Mouse (Mus musculus) erythroblast, embryonic 14.5 days (primary cell): ENCODE measurements around the gene Eno2. TPM values are rescaled to one million over a fixed set of nuclear protein-coding genes. Genes with fewer than 3 reads are reported as not detected.

Experiments
- H3K27me3 ChIP-seq: 2 replicates; pipeline ENCODE4 v1.6.1; 2012; ENCODE audit warnings: inconsistent platforms; ENCODE audit not compliant: control insufficient read depth
- H3K36me3 ChIP-seq: 2 replicates; pipeline ENCODE4 v1.6.1; 2012; ENCODE audit warnings: mild to moderate bottlenecking, inconsistent platforms; ENCODE audit not compliant: control insufficient read depth
- H3K4me1 ChIP-seq: 2 replicates; pipeline ENCODE4 v1.6.1; 2012; ENCODE audit warnings: inconsistent platforms; ENCODE audit not compliant: control insufficient read depth
- H3K4me3 ChIP-seq: replicated peaks from 2 replicates; pipeline ENCODE3; 2012; ENCODE audit warnings: moderate library complexity, mild to moderate bottlenecking, inconsistent platforms
- H3K9me3 ChIP-seq: 2 replicates; pipeline ENCODE4 v1.6.1; 2012; ENCODE audit warnings: low read length, inconsistent platforms, mixed read lengths; ENCODE audit not compliant: control insufficient read depth
- GATA1 ChIP-seq: IDR thresholded peaks from 2 replicates; pipeline ENCODE4 v1.6.1; 2012; ENCODE audit warnings: low read length, inconsistent platforms, mixed read lengths
- TAL1 ChIP-seq: IDR thresholded peaks from 3 replicates; pipeline ENCODE4 v1.6.1; 2012; ENCODE audit warnings: low read length, inconsistent platforms, mixed read lengths
- polyA plus RNA-seq: library from polyadenylated mRNA; stranded (reverse); fragments of >175 nt; gene quantifications from 2 replicates; pipeline ENCODE4 v1.2.3, GENCODE M21; 2012

Eno2 gene
- polyA plus RNA-seq, 1 experiment, result not detected

- H3K27me3 ChIP-seq, result peaks cover 68% of the 10 kb centered on the region
- no peak overlapping the region for H3K4me3 ChIP-seq
- H3K4me1 ChIP-seq, result peaks cover 13% of the 10 kb centered on the region
- TF ChIP-seq GATA1 (no peak), TAL1 (no peak)
- H3K9me3 ChIP-seq, result peaks cover 3% of the 10 kb centered on the region; the same call in 1 of the 2 replicates
- no peaks in the 10 kb centered on the region for H3K36me3 ChIP-seq
These were observed 540 bp upstream of the Eno2 start for GRCm38 (mm10) chr6:124770013-124770412.

GRCm38 (mm10) chr6:124768704-124769044, 799 bp downstream of the Eno2 start:
- H3K27me3 ChIP-seq, result peaks cover 67% of the 10 kb centered on the region

GRCm38 (mm10) chr6:124767920-124768703, 1.4 kb downstream of the Eno2 start:
- Histone ChIP-seq H3K27me3 (peaks cover 67% of the 10 kb centered on the region), H3K4me1 (peaks cover 13% of the 10 kb centered on the region), H3K36me3 (no peaks in the 10 kb centered on the region), H3K4me3 (no peak overlapping the region), H3K9me3 (peaks cover 3% of the 10 kb centered on the region; the same call in 1 of the 2 replicates)
- TF ChIP-seq GATA1 (no peak), TAL1 (no peak)

More at GRCm38 (mm10) chr6:124768704-124769044, 799 bp downstream of the Eno2 start:
- TF ChIP-seq GATA1 (no peak), TAL1 (no peak)
- H3K4me1 ChIP-seq, result peaks cover 13% of the 10 kb centered on the region
- no peak overlapping the region for H3K4me3 ChIP-seq
- H3K36me3 ChIP-seq, result no peaks in the 10 kb centered on the region
- peaks cover 3% of the 10 kb centered on the region; the same call in 1 of the 2 replicates for H3K9me3 ChIP-seq

GRCm38 (mm10) chr6:124767536-124767919, 1.9 kb downstream of the Eno2 start:
- Histone ChIP-seq H3K4me3 (no peak overlapping the region), H3K36me3 (no peaks in the 10 kb centered on the region), H3K27me3 (peaks cover 70% of the 10 kb centered on the region), H3K9me3 (peaks cover 3% of the 10 kb centered on the region; the same call in 1 of the 2 replicates), H3K4me1 (peaks cover 13% of the 10 kb centered on the region)
- TF ChIP-seq GATA1 (no peak), TAL1 (no peak)

GRCm38 (mm10) chr6:124765951-124766350, 3.5 kb downstream of the Eno2 start:
- H3K4me1 ChIP-seq, result peaks cover 13% of the 10 kb centered on the region
- H3K36me3 ChIP-seq, result no peaks in the 10 kb centered on the region
- H3K9me3 ChIP-seq, result peaks cover 3% of the 10 kb centered on the region; the same call in 1 of the 2 replicates
- peaks cover 72% of the 10 kb centered on the region for H3K27me3 ChIP-seq
- no peak overlapping the region for H3K4me3 ChIP-seq
- TF ChIP-seq GATA1 (no peak), TAL1 (no peak)

- no peak for TF ChIP-seq GATA1
- no peak for TF ChIP-seq TAL1
- no peaks in the 10 kb centered on the region for H3K36me3 ChIP-seq
- H3K27me3 ChIP-seq, result peaks cover 86% of the 10 kb centered on the region
- H3K9me3 ChIP-seq, result peaks cover 4% of the 10 kb centered on the region; the same call in 1 of the 2 replicates
- H3K4me1 ChIP-seq, result peaks cover 8% of the 10 kb centered on the region
- H3K4me3 ChIP-seq, result no peak overlapping the region
These were observed 10.2 kb downstream of the Eno2 start for GRCm38 (mm10) chr6:124759259-124759658.

GRCm38 (mm10) chr6:124758849-124759232, 10.6 kb downstream of the Eno2 start:
- no peak overlapping the region for H3K4me3 ChIP-seq
- peaks cover 89% of the 10 kb centered on the region for H3K27me3 ChIP-seq
- H3K9me3 ChIP-seq, result peaks cover 4% of the 10 kb centered on the region; the same call in 1 of the 2 replicates
- TF ChIP-seq GATA1, result no peak
- peaks cover 8% of the 10 kb centered on the region for H3K4me1 ChIP-seq
- no peaks in the 10 kb centered on the region for H3K36me3 ChIP-seq

GRCm38 (mm10) chr6:124757909-124758848, 11.3 kb downstream of the Eno2 start:
- peaks cover 8% of the 10 kb centered on the region for H3K4me1 ChIP-seq
- peaks cover 90% of the 10 kb centered on the region for H3K27me3 ChIP-seq
- no peak overlapping the region for H3K4me3 ChIP-seq
- H3K36me3 ChIP-seq, result no peaks in the 10 kb centered on the region
- H3K9me3 ChIP-seq, result peaks cover 4% of the 10 kb centered on the region; the same call in 1 of the 2 replicates
- TF ChIP-seq GATA1, result no peak
- no peak for TF ChIP-seq TAL1
